Mouse (Mus musculus): ENCODE data around the gene Degs1. TPM values are rescaled to one million over a fixed set of nuclear protein-coding genes. Genes with fewer than 3 reads are reported as not detected.

The Degs1 gene
- total and polyA plus RNA-seq, 3 experiments, result 54.2 to 124 (median 117) TPM

DNA sequence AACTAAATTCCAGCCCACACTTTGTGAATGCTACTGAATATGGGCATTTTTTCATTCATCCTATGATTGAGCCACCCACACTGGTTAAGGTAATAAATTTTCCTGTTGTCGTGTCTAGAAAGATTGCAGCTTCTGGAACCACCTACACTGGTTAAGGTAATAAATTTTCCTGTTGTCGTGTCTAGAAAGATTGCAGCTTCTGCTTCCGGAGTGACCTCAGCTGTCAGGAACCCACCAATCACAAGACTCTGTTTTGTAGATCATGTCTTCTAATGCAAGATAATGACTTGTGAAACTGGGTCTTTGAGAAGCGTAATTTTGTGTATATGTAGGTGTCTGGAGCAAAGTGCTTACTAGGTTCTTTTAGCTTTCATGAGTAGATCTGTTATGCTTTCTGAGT is 47.4 kb downstream of the Degs1 start:
- H3K4me2 ChIP-seq (ENCODE audit: insufficient read depth, low read depth, poor library complexity, severe bottlenecking), result no peak overlapping the region
- H3K79me2 ChIP-seq (replicated peaks; ENCODE audit: control insufficient read depth, extremely low read depth, insufficient read depth, poor library complexity, severe bottlenecking), result no peaks in the 10 kb centered on the region
- TF ChIP-seq ELF1 (IDR thresholded peaks at IDR 0.05; ENCODE audit: low read depth, low read length), result no peak
- TF ChIP-seq EP300 (IDR thresholded peaks at IDR 0.05; ENCODE audit: low read length), result no peak
- no peak for TF ChIP-seq ZMIZ1 (IDR thresholded peaks at IDR 0.05; ENCODE audit: low read depth, low read length)
- TF ChIP-seq TBP (conservative IDR thresholded peaks at IDR 0.05; ENCODE audit: low read depth, low read length), result no peak
- TF ChIP-seq JUN (IDR thresholded peaks at IDR 0.05; ENCODE audit: insufficient read depth, low read depth, low read length), result no peak
- no peak for TF ChIP-seq IRF4 (IDR thresholded peaks at IDR 0.05; ENCODE audit: low read depth, low read length)
- no peak for TF ChIP-seq USF2 (conservative IDR thresholded peaks at IDR 0.05; ENCODE audit: low read depth, low read length)
- no peak for TF ChIP-seq RCOR1 (conservative IDR thresholded peaks at IDR 0.05; ENCODE audit: low read depth, low read length)
- TF ChIP-seq MXI1 (IDR thresholded peaks at IDR 0.05; ENCODE audit: low read depth, low read length), result no peak
- TF ChIP-seq POLR2A (IDR thresholded peaks at IDR 0.05; ENCODE audit: low read depth, low read length), result no peak
- TF ChIP-seq TCF12 (IDR thresholded peaks at IDR 0.05; ENCODE audit: low read depth, low read length), result no peak
- TF ChIP-seq CHD2 (IDR thresholded peaks at IDR 0.05; ENCODE audit: low read length), result no peak
- TF ChIP-seq MEF2A (IDR thresholded peaks at IDR 0.05; ENCODE audit: borderline replicate concordance, low read depth, low read length), result no peak
- no peak for TF ChIP-seq NELFE (IDR thresholded peaks at IDR 0.05; ENCODE audit: low read depth, low read length)
- TF ChIP-seq SMC3 (IDR thresholded peaks at IDR 0.05; ENCODE audit: low read depth, low read length), result no peak
- H3K9me3 ChIP-seq (replicated peaks; ENCODE audit: low read length), result peaks cover 2% of the 10 kb centered on the region
- dilution Hi-C loops (cut with MboI; ENCODE audit: extremely low pct_ligation_motif_present, extremely low pct_unique_long_range_greater_than_20kb, low sequenced_read_pairs), result no loop called here
- in situ Hi-C loops (cut with MboI; ENCODE audit: low pct_ligation_motif_present, low pct_unique_long_range_greater_than_20kb, low sequenced_read_pairs), result no loop called here
- DNase-seq (ENCODE audit: extremely low read depth), result no peak
- no peak overlapping the region for H3K27ac ChIP-seq (ENCODE audit: insufficient read depth, low read depth)
- no peaks in the 10 kb centered on the region for H3K27me3 ChIP-seq (replicated peaks)
- no peak overlapping the region for H3K4me3 ChIP-seq (replicated peaks in 1 of 3; ENCODE audit: low read depth in 2 of 3, low read length in 2 of 3, poor library complexity in 1 of 3)
- H3K4me1 ChIP-seq (ENCODE audit: control insufficient read depth in 1 of 2, insufficient read depth in 2 of 2), result peaks cover 0 to 3% of the 10 kb centered on the region in 2 experiments; a peak in 1 of 4 replicates
- H3K9ac ChIP-seq (ENCODE audit: insufficient read depth, low read depth), result no peak overlapping the region
- H3K36me3 ChIP-seq (replicated peaks in 1 of 2; ENCODE audit: control insufficient read depth in 1 of 2, insufficient read depth in 1 of 2, low read length in 1 of 2), result no peaks in the 10 kb centered on the region

DNA sequence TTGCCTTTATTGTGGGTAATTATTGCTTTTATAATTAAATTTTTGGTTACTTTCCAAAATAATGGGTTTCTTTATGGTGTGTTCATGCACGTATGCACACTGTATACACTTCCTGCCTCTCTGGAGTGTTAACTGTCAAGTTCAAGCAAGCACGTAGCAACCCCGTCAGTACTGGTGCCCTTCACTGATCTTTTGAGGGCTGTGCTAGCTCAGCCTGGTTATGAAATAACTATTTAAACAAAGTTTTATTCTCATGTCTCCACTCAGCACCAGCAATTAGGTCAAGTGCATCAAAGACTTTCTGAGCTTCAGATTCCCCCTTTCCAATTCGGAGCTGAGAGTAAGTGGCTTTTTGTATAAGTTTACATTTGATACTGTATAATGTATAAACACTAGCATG is 53.2 kb downstream of the Degs1 start:
- no peak overlapping the region for H3K4me2 ChIP-seq (ENCODE audit: insufficient read depth, low read depth, poor library complexity, severe bottlenecking)
- H3K9ac ChIP-seq (ENCODE audit: insufficient read depth, low read depth), result no peak overlapping the region
- in situ Hi-C loops (cut with MboI; ENCODE audit: low pct_ligation_motif_present, low pct_unique_long_range_greater_than_20kb, low sequenced_read_pairs), result no loop called here
- H3K36me3 ChIP-seq (replicated peaks in 1 of 2; ENCODE audit: control insufficient read depth in 1 of 2, insufficient read depth in 1 of 2, low read length in 1 of 2), result no peaks in the 10 kb centered on the region
- DNase-seq (ENCODE audit: extremely low read depth), result no peak
- no peak overlapping the region for H3K4me3 ChIP-seq (replicated peaks in 1 of 3; ENCODE audit: low read depth in 2 of 3, low read length in 2 of 3, poor library complexity in 1 of 3)
- H3K79me2 ChIP-seq (replicated peaks; ENCODE audit: control insufficient read depth, extremely low read depth, insufficient read depth, poor library complexity, severe bottlenecking), result no peaks in the 10 kb centered on the region
- dilution Hi-C loops (cut with MboI; ENCODE audit: extremely low pct_ligation_motif_present, extremely low pct_unique_long_range_greater_than_20kb, low sequenced_read_pairs), result no loop called here
- H3K9me3 ChIP-seq (replicated peaks; ENCODE audit: low read length), result peaks cover 10% of the 10 kb centered on the region
- H3K27ac ChIP-seq (ENCODE audit: insufficient read depth, low read depth), result no peak overlapping the region
- H3K27me3 ChIP-seq (replicated peaks), result no peaks in the 10 kb centered on the region
- TF ChIP-seq RCOR1 (conservative IDR thresholded peaks at IDR 0.05; ENCODE audit: low read depth, low read length), result no peak
- TF ChIP-seq SMC3 (IDR thresholded peaks at IDR 0.05; ENCODE audit: low read depth, low read length), result no peak
- no peak for TF ChIP-seq EP300 (IDR thresholded peaks at IDR 0.05; ENCODE audit: low read length)
- no peak for TF ChIP-seq MAX (IDR thresholded peaks at IDR 0.05; ENCODE audit: low read length)
- TF ChIP-seq UBTF (IDR thresholded peaks at IDR 0.05; ENCODE audit: low read depth, low read length), result no peak
- TF ChIP-seq JUND (conservative IDR thresholded peaks at IDR 0.05; ENCODE audit: low read depth, low read length), result no peak
- no peak for TF ChIP-seq ELF1 (IDR thresholded peaks at IDR 0.05; ENCODE audit: low read depth, low read length)
- no peak for TF ChIP-seq BHLHE40 (IDR thresholded peaks at IDR 0.05; ENCODE audit: low read depth, low read length)
- TF ChIP-seq IRF4 (IDR thresholded peaks at IDR 0.05; ENCODE audit: low read depth, low read length), result no peak
- TF ChIP-seq POLR2A (IDR thresholded peaks at IDR 0.05; ENCODE audit: low read depth, low read length), result no peak
- no peak for TF ChIP-seq ZC3H11A (IDR thresholded peaks at IDR 0.05; ENCODE audit: low read depth, low read length)
- no peak for TF ChIP-seq CHD1 (IDR thresholded peaks at IDR 0.05; ENCODE audit: low read depth, low read length)
- no peak for TF ChIP-seq MAZ (IDR thresholded peaks at IDR 0.05; ENCODE audit: low read depth, low read length)
- no peak for TF ChIP-seq MEF2A (IDR thresholded peaks at IDR 0.05; ENCODE audit: borderline replicate concordance, low read depth, low read length)
- no peak for TF ChIP-seq ZMIZ1 (IDR thresholded peaks at IDR 0.05; ENCODE audit: low read depth, low read length)
- no peak for TF ChIP-seq E2F4 (IDR thresholded peaks at IDR 0.05; ENCODE audit: insufficient replicate concordance, low read depth, low read length)
- no peak for TF ChIP-seq JUN (IDR thresholded peaks at IDR 0.05; ENCODE audit: insufficient read depth, low read depth, low read length)
- peaks cover under 1 to 9% of the 10 kb centered on the region in 2 experiments; a peak in 3 of 4 replicates for H3K4me1 ChIP-seq (ENCODE audit: control insufficient read depth in 1 of 2, insufficient read depth in 2 of 2)
